Mouse (Mus musculus) forebrain, embryonic 10.5 days (tissue): ENCODE results near the gene Eri2. TPM values are rescaled to one million over a fixed set of nuclear protein-coding genes. Genes with fewer than 3 reads are reported as not detected.

Experiments
- DNase-seq: peaks from one replicate; pipeline ENCODE4 v3.0.0-alpha.2; 2017; ENCODE audit warnings: low spot score; ENCODE audit errors: extremely low spot score
- H3K27ac ChIP-seq: fragments of 300-500 bp; sonication (generic); 2 replicates; pipeline ENCODE4 v1.5.1; 2016; ENCODE audit warnings: mild to moderate bottlenecking
- H3K27me3 ChIP-seq: fragments of 300-500 bp; sonication (generic); 2 replicates; pipeline ENCODE4 v1.6.1; 2016; ENCODE audit warnings: mild to moderate bottlenecking; ENCODE audit not compliant: poor library complexity, severe bottlenecking
- H3K36me3 ChIP-seq: fragments of 300-500 bp; sonication (generic); replicated peaks from 2 replicates; pipeline ENCODE4 v1.6.1; 2016; ENCODE audit warnings: mild to moderate bottlenecking, moderate library complexity
- H3K4me1 ChIP-seq: fragments of 300-500 bp; sonication (generic); 2 replicates; pipeline ENCODE4 v1.6.1; 2016
- H3K4me3 ChIP-seq: fragments of 300-500 bp; sonication (generic); 2 replicates; pipeline ENCODE4 v1.5.1; 2016; ENCODE audit warnings: mild to moderate bottlenecking, moderate library complexity
- H3K9me3 ChIP-seq: fragments of 300-500 bp; sonication (generic); 2 replicates; pipeline ENCODE4 v1.6.1; 2016; ENCODE audit warnings: mild to moderate bottlenecking, moderate library complexity
- WGBS: fragments of 180-500 bp; shearing (Covaris S2); methylation state at CpG from one replicate; pipeline ENCODE4 v1.1.7; 2016; 5-methylcytosine and 5-hydroxymethylcytosine counted together
- polyA plus RNA-seq: library from polyadenylated mRNA; unstranded; fragments of >200 nt; fragmentation: Nextera tagmentation; extraction: Ambion mirVana; gene quantifications from 2 replicates; pipeline ENCODE4 v1.2.1, GENCODE M21; 2016

Gene Eri2
- polyA plus RNA-seq, 1 experiment from 2014 or later, result 36.0 TPM

- Histone ChIP-seq H3K4me1 (no peaks in the 10 kb centered on the region), H3K27me3 (no peaks in the 10 kb centered on the region), H3K36me3 (no peaks in the 10 kb centered on the region), H3K9me3 (peaks cover 20% of the 10 kb centered on the region), H3K27ac (no peak overlapping the region), H3K4me3 (no peak overlapping the region)
- no peak for DNase-seq
- 99% methylated on average over 2 of the region's 2 CpGs for WGBS
These were observed 66.2 kb downstream of the Eri2 start for GRCm38 (mm10) chr7:119727621-119728020.

GRCm38 (mm10) chr7:119720947-119721310 lies 72.9 kb downstream of the Eri2 start:
- WGBS, result 15% methylated on average over 8 of the region's 8 CpGs
- Histone ChIP-seq H3K9me3 (no peaks in the 10 kb centered on the region), H3K4me1 (peaks cover 13% of the 10 kb centered on the region), H3K4me3 (peak overlapping the region; percentile 88), H3K36me3 (peaks cover 33% of the 10 kb centered on the region), H3K27ac (peak overlapping the region; percentile 92), H3K27me3 (no peaks in the 10 kb centered on the region)
- DNase-seq, result no peak

- Histone ChIP-seq H3K27ac (peak within 1 kb of the TSS; percentile 92), H3K4me1 (peaks cover 13% of the 10 kb centered on the region), H3K4me3 (peak within 1 kb of the TSS; percentile 88), H3K9me3 (no peaks in the 10 kb centered on the region), H3K27me3 (no peaks in the 10 kb centered on the region), H3K36me3 (peaks cover 38% of the 10 kb centered on the region)
- under 1% methylated on average over 60 of the region's 60 CpGs for WGBS
- peak; percentile 91 for DNase-seq
These were observed 73.5 kb downstream of the Eri2 start, which contains the start of gene Thumpd1 for GRCm38 (mm10) chr7:119720253-119720946. Thumpd1 (minus strand) TSS chr7:119720798.

Other genes with a start within 250 kb of the Eri2 start
- not detected in 2 replicates for gene Acsm2, start 239.7 kb downstream of the Eri2 start, polyA plus RNA-seq
- not detected in 2 replicates for gene Acsm1, start 187.0 kb downstream of the Eri2 start, polyA plus RNA-seq
- gene Acsm4, start 104.0 kb downstream of the Eri2 start, polyA plus RNA-seq, result 0.14 and 0.19 TPM in 2 replicates
- gene Thumpd1, start 73.3 kb downstream of the Eri2 start, polyA plus RNA-seq, result 101 and 108 TPM in 2 replicates
- 0.10 and 0.15 TPM in 2 replicates for gene Acsm3, start 33.1 kb downstream of the Eri2 start, polyA plus RNA-seq
- gene Rexo5, start 52 bp downstream of the Eri2 start, polyA plus RNA-seq, result 25.5 and 27.3 TPM in 2 replicates
- gene Lyrm1, start 101.8 kb upstream of the Eri2 start, polyA plus RNA-seq, result 8.7 and 9.6 TPM in 2 replicates
- 12.8 and 14.3 TPM in 2 replicates for gene Dcun1d3, start 102.2 kb upstream of the Eri2 start, polyA plus RNA-seq